Mouse (Mus musculus) cortical plate, adult 2 months (tissue): ENCODE data around the gene Ubox5. TPM values are rescaled to one million over a fixed set of nuclear protein-coding genes. Genes with fewer than 3 reads are reported as not detected.
"Not testable (repeated sequence)": the region's sequence is repeated elsewhere in the genome, so short reads cannot be mapped to it uniquely, and the experiment has no call there.

Source experiments
- H3K27ac ChIP-seq: fragments of 200-500 bp; 2 replicates; pipeline ENCODE4 v1.5.1; 2012; ENCODE audit warnings: low read length, control low read depth, inconsistent platforms; ENCODE audit not compliant: insufficient read depth
- H3K4me1 ChIP-seq: fragments of 200-500 bp; 2 replicates; pipeline ENCODE4 v1.6.1; 2011; ENCODE audit warnings: low read length; ENCODE audit not compliant: control insufficient read depth, insufficient read depth
- H3K4me3 ChIP-seq: fragments of 200-500 bp; 2 replicates; pipeline ENCODE4 v1.5.1; 2011; ENCODE audit warnings: mild to moderate bottlenecking, low read length, control low read depth; ENCODE audit not compliant: insufficient read depth
- CTCF ChIP-seq: fragments of 200-500 bp; IDR thresholded peaks from 2 replicates; pipeline ENCODE4 v1.5.1; 2011; ENCODE audit warnings: mild to moderate bottlenecking, control low read depth, low read length; ENCODE audit not compliant: insufficient read depth; ENCODE audit errors: extremely low read depth
- POLR2A ChIP-seq: fragments of 200-500 bp; IDR thresholded peaks from 2 replicates; pipeline ENCODE4 v1.6.1; 2011; ENCODE audit warnings: mild to moderate bottlenecking, low read length, control low read depth; ENCODE audit not compliant: insufficient read depth; ENCODE audit errors: extremely low read depth
- polyA plus RNA-seq: library from polyadenylated mRNA; depleted of rRNA; stranded (reverse); fragments of >200 nt; gene quantifications from 2 replicates; pipeline ENCODE4 v1.2.3, GENCODE M21; 2012

Gene Ubox5
- polyA plus RNA-seq, 1 experiment, result 11.3 TPM

DNA sequence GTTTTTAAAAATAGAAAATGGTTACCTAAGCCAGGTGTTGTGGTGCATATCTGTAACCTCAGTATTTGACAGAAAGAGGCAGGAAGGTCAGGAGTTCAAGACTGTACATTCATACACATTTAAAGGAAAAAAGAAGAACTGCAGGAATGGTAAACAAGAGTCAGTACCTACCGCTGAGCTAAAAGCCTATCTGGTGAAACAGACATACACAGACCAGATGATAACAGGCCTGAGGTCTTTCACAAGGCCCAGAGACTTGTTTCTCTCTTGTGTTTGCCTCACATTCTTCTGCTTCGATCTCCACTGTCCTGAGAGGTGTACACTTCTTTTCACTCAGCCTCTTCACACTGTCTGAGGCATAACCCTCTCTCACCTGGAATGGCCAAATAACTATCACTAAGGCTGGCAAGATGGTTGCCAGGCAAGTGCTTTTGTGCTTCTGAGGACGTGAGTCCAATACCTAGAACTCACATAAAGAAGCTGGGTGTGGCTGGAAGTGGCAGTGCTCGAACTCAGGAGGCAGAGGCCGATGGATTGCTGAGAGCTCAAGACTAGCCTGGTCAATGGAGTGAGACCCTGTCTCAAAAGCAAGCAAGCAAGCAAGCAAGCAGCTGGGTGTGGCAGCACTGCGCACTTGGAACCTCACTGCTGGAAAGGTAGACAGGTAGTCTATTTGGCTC, 26.0 kb upstream of the Ubox5 start:
- Histone ChIP-seq H3K27ac (peak overlapping the region; percentile 45; the same call in 1 of the 2 replicates), H3K4me3 (no peak overlapping the region), H3K4me1 (peaks cover 4% of the 10 kb centered on the region; the same call in 1 of the 2 replicates)
- no peak for TF ChIP-seq POLR2A
- TF ChIP-seq CTCF, result no peak

DNA sequence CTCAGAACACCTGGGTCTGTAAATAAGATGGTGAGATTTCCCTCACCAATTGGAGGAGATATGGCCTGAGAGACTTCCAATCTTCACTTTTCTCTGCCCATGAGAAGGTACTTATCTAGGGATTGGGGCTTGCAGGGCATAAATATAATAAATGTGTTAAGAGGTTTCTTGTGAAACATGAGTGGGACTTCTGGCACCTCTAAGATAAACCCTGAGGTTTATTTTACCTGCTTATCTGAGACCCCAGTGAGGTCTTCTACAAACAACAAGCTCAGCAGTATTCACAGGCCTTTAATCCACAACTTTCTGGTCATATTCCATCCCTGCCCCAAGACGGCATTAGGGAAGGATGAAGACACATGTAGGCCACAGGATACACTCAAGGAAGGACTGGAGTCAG, 23.9 kb upstream of the Ubox5 start:
- Histone ChIP-seq H3K4me1 (peaks cover 4% of the 10 kb centered on the region; the same call in 1 of the 2 replicates), H3K4me3 (no peak overlapping the region), H3K27ac (no peak overlapping the region)
- TF ChIP-seq CTCF, result no peak
- TF ChIP-seq POLR2A, result no peak

DNA sequence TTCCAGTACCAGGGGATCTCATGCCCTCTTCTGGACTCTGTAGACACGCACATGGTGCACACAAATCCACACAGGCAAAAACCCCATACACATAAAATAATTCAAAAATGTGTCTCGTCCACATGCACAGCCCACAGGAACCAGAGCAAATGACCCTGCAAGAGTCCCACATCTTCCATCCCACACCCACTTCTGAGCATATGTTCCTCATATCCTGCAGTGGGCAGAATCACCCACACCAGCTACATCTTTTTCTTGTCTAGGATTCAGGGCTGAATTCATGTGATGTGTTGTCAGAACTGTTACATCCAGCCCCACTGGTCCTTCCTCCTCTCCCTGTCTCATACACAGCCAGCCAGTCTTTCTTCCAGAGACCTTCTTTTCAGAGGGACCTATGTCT, 23.5 kb upstream of the Ubox5 start:
- Histone ChIP-seq H3K4me1 (peaks cover 4% of the 10 kb centered on the region; the same call in 1 of the 2 replicates), H3K27ac (no peak overlapping the region), H3K4me3 (no peak overlapping the region)
- TF ChIP-seq CTCF, result no peak
- no peak for TF ChIP-seq POLR2A

DNA sequence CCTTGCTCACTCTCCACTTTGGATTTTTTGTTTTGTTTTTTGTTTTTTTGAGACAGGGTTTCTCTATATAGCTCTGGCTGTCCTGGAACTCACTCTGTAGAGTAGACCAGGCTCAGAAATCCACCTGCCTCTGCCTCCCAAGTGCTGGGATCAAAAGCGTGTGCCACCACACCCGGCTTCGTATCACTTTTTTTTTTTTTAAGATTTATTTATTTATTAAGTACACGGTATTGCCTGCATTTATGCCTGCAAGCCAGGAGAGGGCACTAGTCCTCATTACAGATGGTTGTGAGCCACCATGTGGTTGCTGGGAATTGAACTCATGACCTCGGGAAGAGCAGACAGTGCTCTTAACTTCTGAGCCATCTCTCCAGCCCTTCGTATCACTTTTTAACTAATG, 19.2 kb upstream of the Ubox5 start:
- H3K4me3 ChIP-seq, H3K4me1 ChIP-seq, H3K27ac ChIP-seq: not testable (repeated sequence)

DNA sequence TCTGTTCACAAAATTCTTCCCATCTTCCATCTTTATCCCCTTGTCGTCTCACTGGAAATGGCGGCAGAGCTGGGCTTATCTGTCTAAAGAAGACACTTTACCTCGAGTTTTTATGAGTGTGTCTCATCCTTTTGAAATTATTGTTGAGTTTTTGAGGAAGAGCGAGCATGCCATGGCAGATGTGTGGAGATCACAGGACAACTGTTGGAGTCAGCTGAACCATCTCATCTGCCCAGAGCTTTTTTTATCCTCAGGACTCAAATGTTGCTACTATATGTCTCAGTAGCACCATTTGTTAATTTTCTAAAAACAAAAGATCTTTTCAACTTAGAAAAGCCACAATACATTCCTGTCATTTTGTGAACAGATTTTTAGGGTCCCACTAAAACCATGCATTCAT, 15.4 kb upstream of the Ubox5 start:
- TF ChIP-seq CTCF (no peak), POLR2A (no peak)
- H3K4me1 ChIP-seq, result peaks cover 1% of the 10 kb centered on the region; the same call in 1 of the 2 replicates
- H3K4me3 ChIP-seq, result no peak overlapping the region
- H3K27ac ChIP-seq, result no peak overlapping the region

DNA sequence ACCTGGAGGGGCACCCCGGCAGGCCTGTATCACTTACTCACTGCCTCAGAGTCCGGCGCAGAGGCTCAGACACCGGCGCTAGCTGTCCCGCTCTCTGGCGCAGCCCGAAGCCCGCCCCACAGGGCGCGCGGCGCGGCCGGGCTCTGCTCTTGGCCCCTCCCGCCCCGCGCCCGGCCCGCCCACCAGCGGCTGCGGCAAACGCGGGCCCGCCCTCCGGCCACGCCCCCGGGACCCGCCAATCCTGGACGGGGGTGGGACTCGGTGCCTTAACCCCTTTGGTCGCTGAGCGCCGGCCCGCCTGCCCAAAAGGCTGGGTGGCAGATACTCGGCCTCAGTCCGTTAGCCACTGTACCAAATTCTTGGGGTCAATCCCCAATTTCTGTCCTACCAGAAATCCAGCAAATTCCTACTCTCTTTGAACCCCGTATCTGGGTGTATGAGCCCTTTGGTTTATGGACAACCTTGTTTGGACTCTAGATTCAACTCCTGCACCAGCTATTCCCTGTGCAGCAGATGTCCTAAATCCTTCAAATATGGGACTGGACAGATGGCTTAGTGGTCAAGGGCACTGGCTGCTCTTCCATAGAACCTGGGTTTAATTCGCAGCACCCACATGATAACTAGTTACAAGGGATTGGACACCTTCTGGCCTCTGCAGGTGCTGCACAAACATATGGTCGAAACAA, 13.0 kb upstream of the Ubox5 start, which contains the start of gene Lzts3:
Lzts3 (minus strand) TSS at position 120 of the 686 bp plus-strand sequence.
- peak; percentile 58; the same call in 1 of the 2 replicates for TF ChIP-seq POLR2A
- no peak for TF ChIP-seq CTCF
- H3K27ac ChIP-seq, result peak within 1 kb of the TSS; percentile 67
- peaks cover 4% of the 10 kb centered on the region; the same call in 1 of the 2 replicates for H3K4me1 ChIP-seq
- peak within 1 kb of the TSS; percentile 57 for H3K4me3 ChIP-seq

DNA sequence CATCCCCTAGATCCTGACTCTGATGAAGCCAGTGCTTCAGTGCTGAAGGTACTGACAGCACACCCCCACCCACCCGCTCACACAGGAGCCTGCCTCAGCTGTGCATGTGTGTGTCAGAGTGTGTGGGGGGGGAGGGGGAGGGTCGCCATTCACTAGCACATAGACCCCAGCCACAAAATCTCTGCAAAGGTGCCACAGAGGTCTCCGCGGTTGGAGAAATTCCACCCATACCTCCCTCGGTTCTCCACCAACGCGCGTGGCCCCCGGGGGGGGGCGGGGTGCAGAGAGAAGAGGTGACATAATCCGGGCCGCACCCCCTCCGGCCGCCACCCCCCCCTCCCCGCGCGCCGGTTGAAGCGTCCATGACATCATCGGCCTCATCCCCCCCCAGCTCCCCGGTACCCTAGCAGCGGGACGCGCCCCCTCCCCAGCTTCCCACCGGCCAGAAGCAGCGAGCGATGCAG, 12.4 kb upstream of the Ubox5 start:
- Histone ChIP-seq H3K4me3 (peak overlapping the region; percentile 57), H3K4me1 (peaks cover 4% of the 10 kb centered on the region; the same call in 1 of the 2 replicates), H3K27ac (peak overlapping the region; percentile 67)
- TF ChIP-seq POLR2A (peak; percentile 39; the same call in 1 of the 2 replicates), CTCF (no peak)

DNA sequence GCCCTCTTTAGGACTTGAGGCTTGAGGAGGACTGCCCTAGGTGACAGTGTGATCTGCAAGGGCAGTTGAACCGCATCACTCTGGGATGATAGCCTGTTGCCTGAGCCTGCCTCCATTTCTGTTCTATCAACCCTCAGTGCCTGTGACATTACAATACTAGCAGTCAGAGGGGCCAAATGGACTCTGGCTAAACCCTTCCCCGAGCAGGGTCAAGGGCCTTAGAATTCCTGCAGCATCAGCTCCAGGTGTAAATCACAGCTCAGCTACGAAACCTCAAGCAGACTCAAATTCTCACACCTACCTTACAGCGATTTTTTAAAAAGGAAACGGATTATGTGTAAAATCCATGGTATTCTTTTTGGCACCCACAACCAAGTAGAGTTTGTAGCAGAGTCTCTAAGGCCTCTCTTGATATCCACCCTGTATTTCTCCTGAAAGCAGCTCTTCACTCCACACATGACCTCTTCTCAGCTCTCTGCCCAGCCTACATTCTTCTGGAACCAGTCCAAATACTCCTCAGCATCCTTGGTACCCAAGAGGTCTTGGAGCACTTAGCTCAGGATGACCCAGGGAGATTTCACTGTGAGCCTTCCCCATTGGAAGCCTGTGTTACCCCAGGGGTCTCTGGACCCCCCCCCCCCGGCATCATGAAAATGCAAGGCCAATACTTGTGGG, 11.7 kb upstream of the Ubox5 start:
- Histone ChIP-seq H3K4me1 (peaks cover 4% of the 10 kb centered on the region; the same call in 1 of the 2 replicates), H3K4me3 (peak overlapping the region; percentile 57), H3K27ac (peak overlapping the region; percentile 6)
- TF ChIP-seq POLR2A, result no peak
- no peak for TF ChIP-seq CTCF

DNA sequence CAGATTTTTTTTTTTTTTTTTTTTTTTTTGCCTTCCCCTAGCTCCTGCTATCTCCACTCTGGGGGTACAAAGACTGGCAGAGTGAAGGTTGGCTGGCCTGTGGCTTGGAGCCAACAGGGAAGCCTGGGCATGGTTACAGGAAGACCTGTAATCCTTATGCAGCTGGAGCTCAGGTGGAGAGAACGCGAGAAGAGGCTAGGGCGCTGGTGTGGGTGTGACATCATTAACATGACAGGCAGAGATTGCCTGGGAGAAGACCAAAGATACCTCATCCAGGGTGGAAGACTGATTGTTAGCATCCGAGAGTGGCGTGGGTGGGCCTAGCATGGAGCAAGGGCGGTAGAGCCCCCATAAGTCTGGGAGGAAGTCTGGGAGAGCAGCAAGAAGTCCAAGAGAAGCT, 9.4 kb upstream of the Ubox5 start:
- no peak for TF ChIP-seq POLR2A
- TF ChIP-seq CTCF, result no peak
- Histone ChIP-seq H3K4me3 (no peak overlapping the region), H3K4me1 (peaks cover 6% of the 10 kb centered on the region; the same call in 1 of the 2 replicates), H3K27ac (no peak overlapping the region)

DNA sequence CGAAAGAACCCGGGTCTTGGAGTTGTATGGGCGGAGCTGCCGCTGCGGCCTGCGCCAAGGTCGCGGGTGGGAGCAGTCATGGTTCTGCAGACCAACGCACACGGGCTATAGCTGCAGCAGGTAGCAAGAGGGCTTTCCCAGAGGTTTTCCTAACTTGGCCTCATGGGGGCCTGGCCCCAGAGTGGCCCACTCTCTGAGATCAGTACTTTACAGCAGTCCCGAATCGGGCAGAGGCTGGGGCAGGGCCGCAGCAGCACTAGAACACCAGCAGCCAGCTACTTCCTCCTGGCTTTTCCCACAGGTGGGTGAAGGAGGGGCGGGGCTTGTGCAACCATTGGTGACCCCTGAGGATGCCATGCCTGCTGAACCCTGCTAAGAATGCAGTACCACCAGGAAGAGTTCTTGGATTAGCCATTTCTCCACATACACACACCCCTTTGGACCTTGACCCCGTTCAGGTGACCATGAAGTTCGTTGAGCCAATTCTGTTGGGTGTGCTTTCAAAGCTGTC, 8.3 kb upstream of the Ubox5 start:
- TF ChIP-seq POLR2A (no peak), CTCF (no peak)
- no peak overlapping the region for H3K4me3 ChIP-seq
- H3K4me1 ChIP-seq, result peaks cover 6% of the 10 kb centered on the region; the same call in 1 of the 2 replicates
- no peak overlapping the region for H3K27ac ChIP-seq
